Mouse (Mus musculus) cerebellum, adult 2 months (tissue): ENCODE data around the gene Adamtsl2.

Experiments used
- CTCF ChIP-seq: fragments of 200-500 bp; IDR thresholded peaks from 2 replicates; pipeline ENCODE4 v1.5.1; 2011; ENCODE audit warnings: low read depth, mild to moderate bottlenecking, control low read depth, low read length, moderate library complexity, borderline replicate concordance; ENCODE audit not compliant: insufficient read depth
- POLR2A ChIP-seq: fragments of 200-500 bp; IDR thresholded peaks from 2 replicates; pipeline ENCODE4 v1.6.1; 2011; ENCODE audit warnings: low read length, control low read depth, borderline replicate concordance; ENCODE audit not compliant: insufficient read depth

- TF ChIP-seq CTCF (no peak), POLR2A (no peak)
These were observed 42.6 kb downstream of the Adamtsl2 start for GRCm38 (mm10) chr2:27121626-27122355.
